Mouse (Mus musculus) v-Abl transformed pro-B cells (cell line): ENCODE results near the gene Iqck.

Experiments
- in situ Hi-C, 2 experiments: fragments of 400-800 bp; cut with MboI; formaldehyde crosslinking; loops; one replicate each; pipeline ENCODE4 v1.15.1; 2025; ENCODE audit not compliant: unreplicated experiment in 2 of 2

Gene Iqck

GRCm38 (mm10) chr7:118911170-118911569 is 55.6 kb downstream of the Iqck start:
- in situ Hi-C loops, result no loop called here

- in situ Hi-C loops, result no loop called here
Measured at GRCm38 (mm10) chr7:118911571-118911970, 56.0 kb downstream of the Iqck start.

GRCm38 (mm10) chr7:118912049-118912490 is 56.5 kb downstream of the Iqck start:
- in situ Hi-C loops, result no loop called here

GRCm38 (mm10) chr7:118914561-118915165 is 59.1 kb downstream of the Iqck start:
- in situ Hi-C loops, result no loop called here

- in situ Hi-C loops, result no loop called here
Measured at GRCm38 (mm10) chr7:118919261-118920006, 63.9 kb downstream of the Iqck start.

- in situ Hi-C loops, result no loop called here
Measured at GRCm38 (mm10) chr7:118922441-118923202, 67.1 kb downstream of the Iqck start.

- in situ Hi-C loops, result no loop called here
Measured at GRCm38 (mm10) chr7:118925547-118925946, 70.0 kb downstream of the Iqck start.

- in situ Hi-C loops, result no loop called here
Measured at GRCm38 (mm10) chr7:118926516-118927260, 71.1 kb downstream of the Iqck start.

GRCm38 (mm10) chr7:118927279-118927678 is 71.7 kb downstream of the Iqck start:
- in situ Hi-C loops, result no loop called here

- in situ Hi-C loops, result no loop called here
Measured at GRCm38 (mm10) chr7:118928316-118928715, 72.8 kb downstream of the Iqck start.

GRCm38 (mm10) chr7:118928916-118929315 is 73.4 kb downstream of the Iqck start:
- in situ Hi-C loops, result no loop called here

- in situ Hi-C loops, result no loop called here
Measured at GRCm38 (mm10) chr7:118929601-118930311, 74.2 kb downstream of the Iqck start.

GRCm38 (mm10) chr7:118931502-118932395 is 76.2 kb downstream of the Iqck start:
- in situ Hi-C loops, result no loop called here

GRCm38 (mm10) chr7:118935306-118935705 is 79.8 kb downstream of the Iqck start:
- in situ Hi-C loops, result no loop called here

GRCm38 (mm10) chr7:118936844-118937243 is 81.3 kb downstream of the Iqck start:
- in situ Hi-C loops, result no loop called here

GRCm38 (mm10) chr7:118937469-118938387 is 82.2 kb downstream of the Iqck start:
- in situ Hi-C loops, result no loop called here

GRCm38 (mm10) chr7:118942297-118942696 is 86.7 kb downstream of the Iqck start:
- in situ Hi-C loops, result no loop called here

GRCm38 (mm10) chr7:118943170-118943569 is 87.6 kb downstream of the Iqck start:
- in situ Hi-C loops, result no loop called here
